Mouse (Mus musculus) thymus, postnatal 0 days (tissue): ENCODE measurements around the gene Bgn. TPM values are rescaled to one million over a fixed set of nuclear protein-coding genes. Genes with fewer than 3 reads are reported as not detected.

Experiments
- DNase-seq: peaks from one replicate; pipeline ENCODE4 v3.0.0-alpha.2; 2015; ENCODE audit warnings: low spot score
- polyA plus RNA-seq: library from polyadenylated mRNA; unstranded; fragments of >200 nt; fragmentation: Nextera tagmentation; extraction: Ambion mirVana; gene quantifications from 2 replicates; pipeline ENCODE4 v1.2.1, GENCODE M21; 2015

Gene Bgn
- polyA plus RNA-seq: 9.5 and 12.5 TPM in 2 replicates

DNA sequence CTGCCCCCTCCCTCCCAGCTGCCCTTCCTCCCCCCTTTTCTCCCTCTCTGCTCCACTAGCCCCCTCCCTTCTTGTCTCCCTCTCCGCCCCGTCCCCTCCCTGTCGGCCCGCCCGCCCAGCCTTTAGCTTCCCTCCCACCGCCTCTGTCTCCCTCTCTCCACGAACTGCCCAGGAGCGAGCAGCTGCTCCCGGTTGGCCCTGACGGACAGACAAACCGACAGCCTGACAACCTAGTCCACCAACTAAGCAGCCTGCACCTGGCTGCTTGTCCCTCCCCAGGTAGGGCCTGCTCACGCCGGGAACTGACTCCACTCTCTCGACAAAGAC lies at the start of gene Bgn:
Gene Bgn (plus strand): TSS at position 119 of the 327 bp plus-strand sequence.
- DNase-seq: no peak

- no peak for DNase-seq
Measured at GRCm38 (mm10) chrX:73435252-73435651, 48.1 kb upstream of the Bgn start, which contains the start of gene Trex2. Trex2 (minus strand) TSS chrX:73435344.

- no peak for DNase-seq
Measured at GRCm38 (mm10) chrX:73441428-73441827, 42.0 kb upstream of the Bgn start.

DNA sequence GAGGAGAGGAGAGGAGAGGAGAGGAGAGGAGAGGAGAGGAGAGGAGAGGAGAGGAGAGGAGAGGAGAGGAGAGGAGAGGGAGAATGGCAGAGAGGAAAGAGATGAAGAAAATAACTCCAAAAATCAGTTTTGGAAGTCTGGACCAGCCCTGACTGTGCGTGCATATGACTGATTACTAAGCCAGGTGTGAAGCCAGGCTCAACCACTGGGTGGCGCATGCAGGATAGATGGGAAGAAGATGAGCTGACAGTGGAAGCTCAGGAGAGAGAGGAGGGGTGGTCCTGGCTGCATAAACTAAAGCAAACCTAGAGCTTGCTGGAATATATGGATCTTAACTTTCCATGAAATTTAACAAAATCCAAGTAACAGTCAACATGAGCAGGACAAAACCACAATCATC lies 31.5 kb upstream of the Bgn start:
- DNase-seq: peak; percentile 53

GRCm38 (mm10) chrX:73458877-73459392 lies 24.5 kb upstream of the Bgn start, which contains the start of gene Haus7:
Haus7 (minus strand) TSS chrX:73459044.
- peak; percentile 92 for DNase-seq

- no peak for DNase-seq
Measured at GRCm38 (mm10) chrX:73460792-73461191, 22.6 kb upstream of the Bgn start.

DNA sequence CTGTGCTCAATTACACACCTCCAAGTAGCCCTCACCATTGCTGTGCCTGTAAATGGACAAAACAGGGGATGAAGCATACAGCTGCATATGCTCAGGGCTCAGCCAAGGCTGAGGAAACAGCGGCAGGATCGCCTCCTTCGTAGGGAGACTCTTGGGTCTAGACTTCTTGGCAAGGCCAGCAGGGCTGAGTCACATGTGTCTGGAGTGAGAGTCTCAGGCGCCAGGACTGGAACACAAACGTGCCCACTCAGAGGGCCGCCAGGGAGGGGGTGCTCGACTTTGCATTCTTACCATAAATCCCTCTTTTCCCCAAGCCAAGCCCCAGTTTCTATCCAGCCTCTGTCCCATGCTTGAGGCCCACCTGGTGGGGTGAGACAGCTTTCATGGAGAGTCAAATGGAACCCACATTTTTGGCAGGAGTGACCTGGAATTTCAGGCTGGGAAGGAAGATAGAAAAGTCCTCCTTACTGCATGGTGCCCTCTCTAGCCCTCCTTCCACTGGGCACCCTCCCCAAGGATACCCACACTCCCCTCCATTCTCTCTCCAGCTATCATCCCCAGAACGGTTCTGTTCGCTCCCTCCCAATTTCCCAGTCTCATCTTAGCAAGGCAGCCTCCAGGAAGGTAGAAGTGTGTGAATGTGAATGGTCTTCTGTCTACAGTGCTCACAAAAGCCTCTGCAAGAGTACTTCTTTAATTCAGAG lies 17.8 kb upstream of the Bgn start:
- DNase-seq: no peak

GRCm38 (mm10) chrX:73467446-73468241 lies 15.8 kb upstream of the Bgn start:
- no peak for DNase-seq

- DNase-seq: no peak
Measured at GRCm38 (mm10) chrX:73468330-73468729, 15.1 kb upstream of the Bgn start.

- no peak for DNase-seq
Measured at GRCm38 (mm10) chrX:73468752-73469151, 14.7 kb upstream of the Bgn start.

GRCm38 (mm10) chrX:73471764-73472163 lies 11.6 kb upstream of the Bgn start:
- no peak for DNase-seq

GRCm38 (mm10) chrX:73474340-73475165 lies 8.8 kb upstream of the Bgn start:
- no peak for DNase-seq

- no peak for DNase-seq
Measured at GRCm38 (mm10) chrX:73475658-73476256, 7.6 kb upstream of the Bgn start.

GRCm38 (mm10) chrX:73476621-73477020 lies 6.8 kb upstream of the Bgn start:
- DNase-seq: no peak

DNA sequence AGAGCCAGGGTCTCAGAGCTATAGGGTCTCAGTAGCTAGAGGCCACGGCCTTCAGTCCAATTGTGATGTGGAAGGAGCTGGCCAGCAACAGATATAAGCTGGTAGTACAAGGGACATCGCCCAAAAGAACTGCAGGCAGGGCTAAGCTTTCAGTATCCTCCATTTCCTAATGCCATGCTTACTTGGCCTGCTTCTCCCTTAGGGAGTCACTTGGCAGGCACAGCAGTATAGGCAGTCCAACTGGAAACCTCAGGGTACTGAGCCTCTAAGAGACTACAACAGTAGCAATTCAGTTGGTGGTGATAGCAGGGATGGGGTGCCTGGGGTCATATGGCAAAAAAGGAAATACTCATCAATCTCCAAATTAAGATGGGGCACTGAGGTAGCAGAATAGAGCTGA lies 5.9 kb upstream of the Bgn start:
- no peak for DNase-seq

DNA sequence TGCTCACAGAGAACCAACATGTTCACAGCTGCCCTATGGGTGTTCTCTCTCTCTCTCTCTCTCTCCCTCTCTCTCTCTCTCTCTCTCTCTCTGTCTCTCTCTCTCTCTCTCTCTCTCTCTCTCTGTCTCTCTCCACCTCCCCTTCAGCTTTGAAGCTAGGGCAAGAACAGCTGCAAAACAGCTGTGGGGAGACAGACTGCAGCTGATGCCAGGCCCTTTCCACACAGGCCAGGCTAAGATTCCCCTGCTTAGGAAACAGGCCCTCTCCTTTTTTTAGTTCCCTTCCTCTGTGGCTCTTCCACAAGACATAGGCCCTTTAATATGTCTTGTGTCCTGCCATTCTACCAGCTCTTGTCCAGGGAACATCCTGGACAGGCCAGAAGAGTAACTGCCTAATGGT lies 3.7 kb upstream of the Bgn start:
- DNase-seq: no peak

DNA sequence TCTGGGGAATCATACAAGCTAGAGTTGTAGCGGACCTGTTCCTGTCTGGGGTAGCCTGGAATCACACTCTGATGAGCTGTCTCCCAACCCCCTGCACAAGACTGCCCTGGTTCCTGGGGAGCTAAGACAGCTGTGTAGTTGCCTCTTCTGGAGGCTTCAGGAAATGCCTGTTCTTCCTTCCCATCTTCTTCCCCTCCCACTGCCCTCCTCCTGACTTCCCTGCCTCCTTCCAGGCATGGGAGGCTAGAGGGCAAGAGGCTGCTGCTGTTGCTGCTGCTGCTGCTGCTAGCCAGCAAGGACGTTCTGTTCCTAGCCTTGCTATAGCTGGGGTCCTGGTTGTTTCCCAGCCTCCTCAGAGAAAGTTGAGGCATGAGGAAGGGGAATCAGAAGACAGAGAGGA lies 3.1 kb upstream of the Bgn start:
- no peak for DNase-seq

DNA sequence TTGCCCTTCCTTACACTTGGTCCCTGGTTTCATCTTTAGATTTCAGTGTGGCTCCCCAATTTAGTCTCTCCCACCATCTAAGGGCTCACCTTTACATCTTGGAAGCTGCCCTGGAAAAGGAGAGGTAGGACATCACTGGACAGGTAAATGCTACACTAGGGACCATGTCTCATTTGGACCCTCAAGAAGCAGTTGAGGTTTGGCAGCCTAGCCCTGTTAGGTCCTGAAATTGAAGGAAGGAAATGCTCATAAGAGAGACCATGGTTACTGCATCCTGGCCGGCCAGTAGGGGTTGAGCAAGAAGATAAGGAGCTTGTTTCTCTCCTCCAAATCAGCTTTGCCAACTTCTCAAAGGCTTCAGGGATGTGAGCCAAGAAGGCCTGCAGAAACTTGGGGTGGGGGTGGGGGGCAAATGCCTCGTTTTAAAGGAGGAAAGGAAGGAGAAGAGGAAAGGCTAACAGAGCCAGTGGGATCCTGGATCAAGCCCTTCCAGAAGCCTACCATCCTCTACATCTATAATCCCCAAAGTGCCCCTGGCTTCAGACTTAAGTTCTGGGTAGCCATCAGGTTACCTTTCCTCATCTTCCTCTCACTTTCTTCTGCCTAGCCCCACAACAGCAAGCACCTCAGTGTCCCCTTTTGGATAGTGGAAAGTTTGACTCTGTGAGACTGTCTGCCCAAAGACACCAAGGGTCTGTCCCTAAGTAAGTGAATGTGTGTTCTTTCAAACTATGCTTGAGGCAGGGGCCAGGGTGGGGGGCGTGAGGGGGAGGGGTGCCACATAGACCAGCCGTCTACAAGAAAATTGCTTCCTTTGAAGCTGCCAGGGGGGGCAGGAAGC lies 539 bp upstream of the Bgn start:
- DNase-seq: no peak

DNA sequence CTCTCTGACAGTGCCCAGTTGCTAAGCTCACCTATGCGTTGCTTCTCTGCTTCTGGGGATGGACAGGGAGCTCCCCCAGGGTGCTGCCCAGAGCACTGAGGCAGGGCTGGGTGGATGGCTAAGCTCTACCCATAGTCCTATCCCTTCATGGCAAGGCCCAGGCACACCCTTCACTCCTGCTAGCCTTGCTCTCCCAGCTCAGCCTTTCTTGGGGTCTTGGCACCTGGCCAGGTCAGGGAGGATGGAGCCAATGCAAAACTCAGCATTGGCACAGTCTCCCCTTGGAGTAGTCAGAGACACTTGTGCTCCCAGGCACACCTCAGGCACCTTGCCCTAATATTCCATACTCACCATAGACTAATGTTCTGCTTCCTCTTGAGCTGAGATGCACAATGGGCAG lies 674 bp downstream of the Bgn start:
- DNase-seq: no peak

DNA sequence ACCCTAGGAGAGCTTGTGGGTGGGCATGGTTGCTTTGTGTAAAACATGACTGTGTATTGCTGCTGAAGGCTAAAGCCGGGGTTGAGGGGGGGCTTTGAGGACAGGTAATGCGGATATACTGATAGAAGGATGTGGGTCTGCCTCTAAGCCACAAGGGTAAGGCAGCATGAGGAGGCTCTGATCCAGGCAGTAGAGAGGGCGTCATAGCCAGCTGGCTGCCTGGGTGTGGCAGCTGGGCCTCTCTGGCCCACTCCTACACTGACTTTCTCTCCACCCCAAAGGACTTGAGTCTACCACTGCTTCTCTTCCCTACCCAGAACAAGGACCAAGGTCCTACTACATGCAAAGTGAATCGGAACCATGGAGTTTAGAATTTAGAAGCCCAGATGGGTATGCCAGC lies 1.5 kb downstream of the Bgn start:
- no peak for DNase-seq
